Mouse (Mus musculus): ENCODE data around the gene Vps39. TPM values are rescaled to one million over a fixed set of nuclear protein-coding genes. Genes with fewer than 3 reads are reported as not detected.

Gene Vps39
- polyA plus RNA-seq, 1 experiment: 12.8 TPM

GRCm38 (mm10) chr2:120284705-120285104, 68.2 kb downstream of the Vps39 start:
- Histone ChIP-seq H3K4me3 (ENCODE audit: low read depth, low read length) (no peak overlapping the region), H3K4me1 (ENCODE audit: control insufficient read depth, insufficient read depth, insufficient read length, low read length) (no peaks in the 10 kb centered on the region), H3K27me3 (ENCODE audit: control insufficient read depth, insufficient read depth, low read length) (no peaks in the 10 kb centered on the region), H3K27ac (ENCODE audit: insufficient read depth, low read depth, low read length) (no peak overlapping the region), H3K36me3 (ENCODE audit: control insufficient read depth, insufficient read depth, low read length) (no peaks in the 10 kb centered on the region)
- TF ChIP-seq POLR2A (IDR thresholded peaks at IDR 0.05; ENCODE audit: low read depth, low read length): no peak
- no peak for TF ChIP-seq CTCF (IDR thresholded peaks at IDR 0.05; ENCODE audit: extremely low read depth, insufficient read length, insufficient replicate concordance, low read depth, low read length)

GRCm38 (mm10) chr2:120284094-120284493, 68.8 kb downstream of the Vps39 start:
- no peak overlapping the region for H3K4me3 ChIP-seq (ENCODE audit: low read depth, low read length)
- no peak for TF ChIP-seq POLR2A (IDR thresholded peaks at IDR 0.05; ENCODE audit: low read depth, low read length)
- TF ChIP-seq CTCF (IDR thresholded peaks at IDR 0.05; ENCODE audit: extremely low read depth, insufficient read length, insufficient replicate concordance, low read depth, low read length): no peak
- H3K36me3 ChIP-seq (ENCODE audit: control insufficient read depth, insufficient read depth, low read length): no peaks in the 10 kb centered on the region
- H3K27me3 ChIP-seq (ENCODE audit: control insufficient read depth, insufficient read depth, low read length): no peaks in the 10 kb centered on the region
- H3K27ac ChIP-seq (ENCODE audit: insufficient read depth, low read depth, low read length): no peak overlapping the region
- 82% methylated on average over 5 of the region's 5 CpGs for WGBS
- no peaks in the 10 kb centered on the region for H3K4me1 ChIP-seq (ENCODE audit: control insufficient read depth, insufficient read depth, insufficient read length, low read length)

GRCm38 (mm10) chr2:120283550-120283949, 69.4 kb downstream of the Vps39 start:
- Histone ChIP-seq H3K27me3 (ENCODE audit: control insufficient read depth, insufficient read depth, low read length) (no peaks in the 10 kb centered on the region), H3K4me3 (ENCODE audit: low read depth, low read length) (no peak overlapping the region), H3K36me3 (ENCODE audit: control insufficient read depth, insufficient read depth, low read length) (no peaks in the 10 kb centered on the region), H3K27ac (ENCODE audit: insufficient read depth, low read depth, low read length) (no peak overlapping the region), H3K4me1 (ENCODE audit: control insufficient read depth, insufficient read depth, insufficient read length, low read length) (no peaks in the 10 kb centered on the region)
- WGBS: 36% methylated on average over 6 of the region's 6 CpGs
- TF ChIP-seq POLR2A (IDR thresholded peaks at IDR 0.05; ENCODE audit: low read depth, low read length) (no peak), CTCF (IDR thresholded peaks at IDR 0.05; ENCODE audit: extremely low read depth, insufficient read length, insufficient replicate concordance, low read depth, low read length) (no peak)

- Histone ChIP-seq H3K4me3 (ENCODE audit: low read depth, low read length) (no peak overlapping the region), H3K27me3 (ENCODE audit: control insufficient read depth, insufficient read depth, low read length) (no peaks in the 10 kb centered on the region), H3K4me1 (ENCODE audit: control insufficient read depth, insufficient read depth, insufficient read length, low read length) (no peaks in the 10 kb centered on the region), H3K36me3 (ENCODE audit: control insufficient read depth, insufficient read depth, low read length) (no peaks in the 10 kb centered on the region), H3K27ac (ENCODE audit: insufficient read depth, low read depth, low read length) (no peak overlapping the region)
- TF ChIP-seq CTCF (IDR thresholded peaks at IDR 0.05; ENCODE audit: extremely low read depth, insufficient read length, insufficient replicate concordance, low read depth, low read length) (no peak), POLR2A (IDR thresholded peaks at IDR 0.05; ENCODE audit: low read depth, low read length) (no peak)
- WGBS: 45% methylated on average over 3 of the region's 3 CpGs
Observed at GRCm38 (mm10) chr2:120281221-120281620, 71.7 kb downstream of the Vps39 start.

- Histone ChIP-seq H3K27me3 (ENCODE audit: control insufficient read depth, insufficient read depth, low read length) (no peaks in the 10 kb centered on the region), H3K27ac (ENCODE audit: insufficient read depth, low read depth, low read length) (no peak overlapping the region), H3K4me3 (ENCODE audit: low read depth, low read length) (no peak overlapping the region), H3K4me1 (ENCODE audit: control insufficient read depth, insufficient read depth, insufficient read length, low read length) (no peaks in the 10 kb centered on the region), H3K36me3 (ENCODE audit: control insufficient read depth, insufficient read depth, low read length) (no peaks in the 10 kb centered on the region)
- TF ChIP-seq CTCF (IDR thresholded peaks at IDR 0.05; ENCODE audit: extremely low read depth, insufficient read length, insufficient replicate concordance, low read depth, low read length): peak; percentile 85; the same call in 1 of the 2 replicates
- TF ChIP-seq POLR2A (IDR thresholded peaks at IDR 0.05; ENCODE audit: low read depth, low read length): no peak
- WGBS: 14% methylated on average over 8 of the region's 8 CpGs
Observed at GRCm38 (mm10) chr2:120279961-120280360, 73.0 kb downstream of the Vps39 start.

GRCm38 (mm10) chr2:120276951-120277350, 76.0 kb downstream of the Vps39 start:
- H3K27ac ChIP-seq (ENCODE audit: insufficient read depth, low read depth, low read length): no peak overlapping the region
- no peaks in the 10 kb centered on the region for H3K36me3 ChIP-seq (ENCODE audit: control insufficient read depth, insufficient read depth, low read length)
- no peaks in the 10 kb centered on the region for H3K27me3 ChIP-seq (ENCODE audit: control insufficient read depth, insufficient read depth, low read length)
- no peaks in the 10 kb centered on the region for H3K4me1 ChIP-seq (ENCODE audit: control insufficient read depth, insufficient read depth, insufficient read length, low read length)
- 78% methylated on average over 4 of the region's 4 CpGs for WGBS
- H3K4me3 ChIP-seq (ENCODE audit: low read depth, low read length): no peak overlapping the region
- TF ChIP-seq CTCF (IDR thresholded peaks at IDR 0.05; ENCODE audit: extremely low read depth, insufficient read length, insufficient replicate concordance, low read depth, low read length) (no peak), POLR2A (IDR thresholded peaks at IDR 0.05; ENCODE audit: low read depth, low read length) (no peak)

GRCm38 (mm10) chr2:120268635-120269034, 84.3 kb downstream of the Vps39 start:
- Histone ChIP-seq H3K4me1 (ENCODE audit: control insufficient read depth, insufficient read depth, insufficient read length, low read length) (no peaks in the 10 kb centered on the region), H3K36me3 (ENCODE audit: control insufficient read depth, insufficient read depth, low read length) (no peaks in the 10 kb centered on the region), H3K4me3 (ENCODE audit: low read depth, low read length) (no peak overlapping the region), H3K27ac (ENCODE audit: insufficient read depth, low read depth, low read length) (no peak overlapping the region), H3K27me3 (ENCODE audit: control insufficient read depth, insufficient read depth, low read length) (no peaks in the 10 kb centered on the region)
- WGBS: 5% methylated on average over 9 of the region's 9 CpGs
- TF ChIP-seq POLR2A (IDR thresholded peaks at IDR 0.05; ENCODE audit: low read depth, low read length) (no peak), CTCF (IDR thresholded peaks at IDR 0.05; ENCODE audit: extremely low read depth, insufficient read length, insufficient replicate concordance, low read depth, low read length) (no peak)

Other genes with a start within 250 kb of the Vps39 start
- 19.6 and 30.7 TPM in 2 replicates for gene Ehd4, start 198.5 kb downstream of the Vps39 start, polyA plus RNA-seq (2012; rRNA removed)
- 0.03 and 0.67 TPM in 2 replicates for gene Pla2g4e, start 107.8 kb downstream of the Vps39 start, polyA plus RNA-seq (2012; rRNA removed)
- gene Pla2g4d, start 63.9 kb downstream of the Vps39 start, polyA plus RNA-seq (2012; rRNA removed): not detected in 2 replicates
- 0.08 and 0.34 TPM in 2 replicates for gene Pla2g4f, start 39.0 kb downstream of the Vps39 start, polyA plus RNA-seq (2012; rRNA removed)
- 4.6 and 10.5 TPM in 2 replicates for gene Ganc, start 50.8 kb upstream of the Vps39 start, polyA plus RNA-seq (2012; rRNA removed)
- gene Tmem87a, start 51.0 kb upstream of the Vps39 start, polyA plus RNA-seq (2012; rRNA removed): 1.4 and 2.7 TPM in 2 replicates
- 0.76 and 1.3 TPM in 2 replicates for gene Capn3, start 102.9 kb upstream of the Vps39 start, polyA plus RNA-seq (2012; rRNA removed)
- 24.0 and 39.1 TPM in 2 replicates for gene Zfp106, start 210.7 kb upstream of the Vps39 start, polyA plus RNA-seq (2012; rRNA removed)
- gene Snap23, start 214.5 kb upstream of the Vps39 start, polyA plus RNA-seq (2012; rRNA removed): 2.3 and 3.6 TPM in 2 replicates

Data from small intestine, adult 2 months (tissue).